Mouse (Mus musculus): ENCODE measurements around the gene Slc37a1.

DNA sequence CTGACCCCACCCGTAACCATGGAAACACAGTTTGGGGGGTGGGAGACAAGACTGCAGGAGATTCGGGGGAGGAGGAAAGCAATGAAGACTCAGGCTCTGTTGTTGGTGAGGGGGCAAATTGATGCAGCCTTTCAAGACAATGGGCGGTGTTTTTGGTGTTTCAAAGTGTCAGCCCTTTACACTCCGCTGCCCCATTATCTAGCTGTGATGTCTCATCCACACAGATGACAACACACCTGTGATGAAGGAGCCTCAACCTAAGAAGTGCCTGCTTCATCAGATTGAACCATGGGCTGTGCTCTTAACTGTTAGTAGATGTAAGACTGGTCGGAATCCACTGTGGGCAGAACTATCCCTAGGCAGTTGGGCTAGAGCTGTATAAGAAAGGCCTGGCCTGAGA is 22.8 kb upstream of the Slc37a1 start:
- TF ChIP-seq POLR2A (IDR thresholded peaks at IDR 0.05; ENCODE audit: control insufficient read depth, extremely low read depth, insufficient read depth, low read length, poor library complexity): no peak
- TF ChIP-seq CTCF (IDR thresholded peaks at IDR 0.05; ENCODE audit: borderline replicate concordance, control insufficient read depth, extremely low read depth, insufficient read depth, low read length, poor library complexity): no peak

Data from thymus, adult 2 months (tissue).